Mouse (Mus musculus) stomach, postnatal 0 days (tissue): Measurements from ENCODE around the gene Luc7l3.

Experiments
- CTCF ChIP-seq: IDR thresholded peaks from 2 replicates; pipeline ENCODE4 v1.5.1; 2016; ENCODE audit warnings: antibody characterized with exemption, low read depth, mild to moderate bottlenecking, moderate library complexity
- EP300 ChIP-seq: optimal IDR thresholded peaks from 2 replicates; pipeline ENCODE3; 2016; ENCODE audit warnings: antibody characterized with exemption

- TF ChIP-seq EP300 (no peak), CTCF (no peak)
These were observed 78.2 kb downstream of the Luc7l3 start for GRCm38 (mm10) chr11:94243422-94244180.
